Mouse (Mus musculus): ENCODE measurements around the gene Kcna5. TPM values are rescaled to one million over a fixed set of nuclear protein-coding genes. Genes with fewer than 3 reads are reported as not detected.

Kcna5 gene
- total and polyA plus RNA-seq, 2 experiments from 2014 or later, result 3.4 to 4.8 TPM

DNA sequence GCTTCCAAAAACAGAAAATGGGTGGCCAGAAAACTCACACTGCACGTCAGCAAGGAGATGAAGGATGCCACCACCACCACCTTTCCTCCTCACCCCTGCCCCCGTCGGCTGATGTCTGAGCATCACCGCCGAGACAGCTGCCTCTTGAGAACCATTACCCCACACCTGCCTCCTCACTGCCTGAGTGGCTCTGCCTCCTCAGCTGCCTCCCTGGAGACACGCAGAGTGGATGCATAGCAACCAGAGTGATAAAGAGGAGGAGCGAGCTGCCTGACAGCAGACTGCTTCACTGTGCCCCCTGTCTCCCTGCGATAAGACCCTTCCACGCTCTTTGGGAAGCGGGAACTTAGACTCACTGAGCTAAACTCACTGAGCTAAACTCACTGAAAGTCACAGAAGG lies 20.5 kb downstream of the Kcna5 start:
- WGBS, result 27% methylated on average over 10 of the region's 10 CpGs
- no peak for TF ChIP-seq CTCF (IDR thresholded peaks at IDR 0.05; ENCODE audit: low read depth)
- H3K27ac ChIP-seq, result no peak overlapping the region; the same call in 1 of the 2 replicates
- no peak overlapping the region for H3K9ac ChIP-seq (replicated peaks; ENCODE audit: low read length)
- no peaks in the 10 kb centered on the region for H3K4me1 ChIP-seq (ENCODE audit: insufficient read depth, low read length)
- H3K4me2 ChIP-seq (ENCODE audit: low read depth, low read length), result no peak overlapping the region
- no peak overlapping the region for H3K4me3 ChIP-seq (ENCODE audit: low read length)
- H3K9me3 ChIP-seq (ENCODE audit: low read length), result no peaks in the 10 kb centered on the region
- peak; percentile 81 for ATAC-seq
- peak; percentile 63 for DNase-seq (ENCODE audit: low spot score)
- no peaks in the 10 kb centered on the region for H3K36me3 ChIP-seq (ENCODE audit: insufficient read depth, low read length)
- H3K27me3 ChIP-seq (ENCODE audit: insufficient read depth, low read length), result no peaks in the 10 kb centered on the region

DNA sequence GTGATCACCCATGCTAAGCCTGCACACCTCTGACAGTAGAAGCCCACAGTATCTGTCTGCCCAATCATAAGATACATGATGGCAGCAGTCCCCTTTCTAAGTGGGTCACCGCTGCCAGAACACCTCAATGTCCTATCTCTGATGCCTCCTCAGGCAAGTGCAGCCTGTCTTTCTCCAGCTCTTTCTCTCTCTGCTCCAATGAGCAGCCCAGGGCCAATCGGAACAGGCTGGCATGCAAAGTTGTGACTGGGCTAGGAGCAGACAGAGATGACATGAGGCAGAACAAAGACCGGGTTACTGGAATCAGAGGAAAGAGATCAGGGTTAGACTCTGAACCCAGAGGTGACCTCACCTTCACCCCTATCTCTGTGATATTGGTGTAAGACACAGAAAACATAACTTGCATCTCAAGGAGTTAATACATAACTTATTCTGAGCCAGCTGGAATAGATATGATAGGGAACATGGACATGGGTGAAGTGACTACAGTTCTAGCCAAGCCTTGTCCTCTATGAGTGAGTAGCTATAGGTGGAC lies 21.4 kb downstream of the Kcna5 start:
- WGBS, result 76% methylated on average over 3 of the region's 3 CpGs
- TF ChIP-seq CTCF (IDR thresholded peaks at IDR 0.05; ENCODE audit: low read depth), result no peak
- no peaks in the 10 kb centered on the region for H3K27me3 ChIP-seq (ENCODE audit: insufficient read depth, low read length)
- H3K4me3 ChIP-seq (ENCODE audit: low read length), result no peak overlapping the region
- H3K4me2 ChIP-seq (ENCODE audit: low read depth, low read length), result no peak overlapping the region
- no peaks in the 10 kb centered on the region for H3K36me3 ChIP-seq (ENCODE audit: insufficient read depth, low read length)
- ATAC-seq, result 0 out of 2 replicates have a peak, but pooled peaks have one; percentile 43
- no peak for DNase-seq (ENCODE audit: low spot score)
- no peaks in the 10 kb centered on the region for H3K9me3 ChIP-seq (ENCODE audit: low read length)
- no peaks in the 10 kb centered on the region for H3K4me1 ChIP-seq (ENCODE audit: insufficient read depth, low read length)
- H3K9ac ChIP-seq (replicated peaks; ENCODE audit: low read length), result no peak overlapping the region
- no peak overlapping the region for H3K27ac ChIP-seq

DNA sequence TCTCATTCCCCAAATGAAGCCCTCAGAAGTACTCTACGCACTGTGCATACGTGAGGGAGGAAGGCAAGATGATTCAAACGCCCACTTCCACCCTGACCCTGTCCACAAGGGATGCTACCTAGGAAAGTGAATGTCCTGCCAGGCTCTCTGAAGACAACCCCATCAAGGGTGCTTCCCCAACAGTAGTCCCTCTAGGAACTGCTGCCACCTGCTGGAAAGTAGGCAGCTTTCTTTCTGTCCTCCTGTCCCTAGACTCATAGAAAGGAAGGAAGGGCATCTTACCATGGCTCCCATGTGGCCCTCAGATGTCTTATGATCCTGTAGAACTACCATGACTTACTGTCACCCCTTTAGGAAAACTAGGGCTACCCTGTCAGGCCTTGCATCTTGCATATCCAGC lies 22.1 kb downstream of the Kcna5 start:
- Histone ChIP-seq H3K27me3 (ENCODE audit: insufficient read depth, low read length) (no peaks in the 10 kb centered on the region), H3K9me3 (ENCODE audit: low read length) (no peaks in the 10 kb centered on the region), H3K9ac (replicated peaks; ENCODE audit: low read length) (no peak overlapping the region), H3K36me3 (ENCODE audit: insufficient read depth, low read length) (no peaks in the 10 kb centered on the region), H3K4me2 (ENCODE audit: low read depth, low read length) (no peak overlapping the region), H3K4me3 (ENCODE audit: low read length) (no peak overlapping the region), H3K27ac (no peak overlapping the region), H3K4me1 (ENCODE audit: insufficient read depth, low read length) (no peaks in the 10 kb centered on the region)
- no peak for ATAC-seq
- no peak for DNase-seq (ENCODE audit: low spot score)
- 0 out of 2 replicates have a peak, but pooled peaks have one; percentile 40 for TF ChIP-seq CTCF (IDR thresholded peaks at IDR 0.05; ENCODE audit: low read depth)
- whole genome bisulfite sequencing, result 84% methylated on average over 3 of the region's 3 CpGs

DNA sequence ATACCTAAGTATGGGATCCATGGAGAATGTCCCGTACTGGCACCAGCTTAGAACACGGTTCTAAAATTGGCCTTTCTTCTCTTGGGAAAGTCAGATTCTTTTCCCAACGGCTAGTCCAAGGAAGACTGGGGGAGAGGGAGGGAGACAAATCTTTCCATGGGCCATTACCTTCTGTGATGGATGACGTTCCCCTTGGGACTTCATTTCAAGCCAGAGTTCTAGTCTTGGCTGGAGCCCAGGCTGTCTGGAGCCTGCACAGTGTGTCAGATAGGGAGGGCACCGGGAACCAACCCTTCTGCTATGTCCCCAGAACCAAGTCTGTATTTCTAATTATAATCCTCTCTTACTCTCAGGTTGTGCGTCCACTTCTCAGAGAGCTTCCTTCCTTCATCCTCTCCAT lies 26.5 kb downstream of the Kcna5 start:
- DNase-seq (ENCODE audit: low spot score) (no peak), ATAC-seq (no peak)
- Histone ChIP-seq H3K27me3 (ENCODE audit: insufficient read depth, low read length) (no peaks in the 10 kb centered on the region), H3K4me1 (ENCODE audit: insufficient read depth, low read length) (no peaks in the 10 kb centered on the region), H3K9me3 (ENCODE audit: low read length) (no peaks in the 10 kb centered on the region), H3K36me3 (ENCODE audit: insufficient read depth, low read length) (no peaks in the 10 kb centered on the region), H3K4me2 (ENCODE audit: low read depth, low read length) (no peak overlapping the region), H3K9ac (replicated peaks; ENCODE audit: low read length) (no peak overlapping the region), H3K4me3 (ENCODE audit: low read length) (no peak overlapping the region), H3K27ac (no peak overlapping the region)
- TF ChIP-seq CTCF (IDR thresholded peaks at IDR 0.05; ENCODE audit: low read depth), result no peak
- 69% methylated on average over 6 of the region's 6 CpGs for WGBS

DNA sequence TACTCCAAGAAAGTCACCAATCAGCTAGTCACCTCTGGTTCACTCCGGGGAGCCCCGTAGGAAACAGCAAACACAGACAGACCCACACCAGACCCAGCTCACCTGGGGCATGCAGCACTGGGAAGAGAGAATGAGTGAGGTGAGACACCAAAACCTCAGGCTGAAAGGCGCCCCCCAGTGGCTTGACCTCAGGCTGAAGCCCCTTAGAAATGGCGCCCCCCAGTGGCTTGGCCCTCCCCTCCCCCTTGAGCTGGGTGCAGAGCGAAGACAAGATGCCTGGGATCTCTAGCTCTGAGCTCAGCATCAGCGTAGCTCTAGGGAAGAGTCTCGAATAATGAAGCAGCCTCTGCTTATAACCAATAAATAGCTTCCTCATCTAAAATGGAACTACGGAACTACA lies 31.3 kb downstream of the Kcna5 start:
- no peak overlapping the region for H3K4me2 ChIP-seq (ENCODE audit: low read depth, low read length)
- H3K4me3 ChIP-seq (ENCODE audit: low read length), result no peak overlapping the region
- ATAC-seq (no peak), DNase-seq (ENCODE audit: low spot score) (no peak)
- H3K36me3 ChIP-seq (ENCODE audit: insufficient read depth, low read length), result no peaks in the 10 kb centered on the region
- 77% methylated on average over 8 of the region's 8 CpGs for WGBS
- no peak overlapping the region for H3K9ac ChIP-seq (replicated peaks; ENCODE audit: low read length)
- H3K27ac ChIP-seq, result no peak overlapping the region
- peak; percentile 41 for TF ChIP-seq CTCF (IDR thresholded peaks at IDR 0.05; ENCODE audit: low read depth)
- H3K4me1 ChIP-seq (ENCODE audit: insufficient read depth, low read length), result no peaks in the 10 kb centered on the region
- H3K27me3 ChIP-seq (ENCODE audit: insufficient read depth, low read length), result no peaks in the 10 kb centered on the region
- no peaks in the 10 kb centered on the region for H3K9me3 ChIP-seq (ENCODE audit: low read length)

DNA sequence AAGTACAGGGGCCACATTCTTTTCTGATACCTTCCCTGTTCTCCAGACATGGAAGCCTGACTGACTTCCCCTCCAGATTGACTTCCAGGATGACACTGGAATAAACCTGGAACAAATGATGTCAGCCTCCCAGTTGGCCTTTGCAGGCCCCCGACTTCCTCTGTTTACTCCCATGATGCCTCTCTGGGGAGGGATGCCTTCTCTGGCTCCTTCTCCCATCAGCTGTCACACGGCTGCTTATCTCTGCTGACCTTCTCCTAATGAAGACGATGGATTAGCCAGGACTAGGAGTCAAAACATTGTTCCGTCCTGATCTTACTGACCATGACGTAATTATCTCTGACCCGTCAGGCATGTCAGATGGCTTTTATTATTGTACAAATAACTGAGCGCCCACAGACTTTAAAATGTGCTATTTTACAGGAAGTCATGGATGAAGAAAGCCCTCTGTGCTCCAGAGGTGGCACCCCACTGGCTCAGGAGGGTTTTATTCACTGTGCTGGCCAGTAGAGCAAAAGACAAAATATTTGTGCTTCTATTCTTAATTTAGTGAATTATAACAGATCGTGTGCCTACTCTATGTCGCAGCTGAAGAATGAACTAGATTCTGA lies 32.4 kb downstream of the Kcna5 start:
- WGBS, result 30% methylated on average over 9 of the region's 9 CpGs
- ATAC-seq (no peak), DNase-seq (ENCODE audit: low spot score) (no peak)
- Histone ChIP-seq H3K4me3 (ENCODE audit: low read length) (no peak overlapping the region), H3K9ac (replicated peaks; ENCODE audit: low read length) (no peak overlapping the region), H3K27me3 (ENCODE audit: insufficient read depth, low read length) (no peaks in the 10 kb centered on the region), H3K9me3 (ENCODE audit: low read length) (no peaks in the 10 kb centered on the region), H3K4me2 (ENCODE audit: low read depth, low read length) (no peak overlapping the region), H3K36me3 (ENCODE audit: insufficient read depth, low read length) (no peaks in the 10 kb centered on the region), H3K27ac (no peak overlapping the region), H3K4me1 (ENCODE audit: insufficient read depth, low read length) (no peaks in the 10 kb centered on the region)
- TF ChIP-seq CTCF (IDR thresholded peaks at IDR 0.05; ENCODE audit: low read depth), result no peak

DNA sequence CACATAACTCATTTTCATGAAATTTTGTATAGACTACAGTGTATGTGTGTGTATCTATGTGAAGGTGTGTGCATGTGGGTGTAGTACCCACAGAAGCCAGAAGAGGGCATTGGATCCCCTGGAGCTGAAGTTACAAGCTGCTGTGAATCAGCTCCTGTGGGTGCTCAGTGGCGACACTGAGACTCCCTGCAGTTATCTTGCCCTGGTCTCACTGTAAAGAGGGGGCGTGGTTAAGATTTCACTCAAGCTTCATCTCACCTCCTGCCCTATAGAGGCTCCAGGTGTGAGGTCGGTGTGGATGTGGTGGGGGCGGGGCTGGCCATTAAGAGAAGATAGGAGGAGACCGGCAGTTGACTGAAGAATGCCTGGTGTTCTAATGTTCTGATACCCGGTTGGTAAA lies 34.2 kb downstream of the Kcna5 start:
- no peaks in the 10 kb centered on the region for H3K27me3 ChIP-seq (ENCODE audit: insufficient read depth, low read length)
- TF ChIP-seq CTCF (IDR thresholded peaks at IDR 0.05; ENCODE audit: low read depth), result peak; percentile 43; the same call in 1 of the 2 replicates
- 89% methylated on average over 6 of the region's 6 CpGs for WGBS
- no peaks in the 10 kb centered on the region for H3K4me1 ChIP-seq (ENCODE audit: insufficient read depth, low read length)
- DNase-seq (ENCODE audit: low spot score) (no peak), ATAC-seq (no peak)
- no peaks in the 10 kb centered on the region for H3K36me3 ChIP-seq (ENCODE audit: insufficient read depth, low read length)
- no peak overlapping the region for H3K4me2 ChIP-seq (ENCODE audit: low read depth, low read length)
- H3K9ac ChIP-seq (replicated peaks; ENCODE audit: low read length), result no peak overlapping the region
- H3K9me3 ChIP-seq (ENCODE audit: low read length), result no peaks in the 10 kb centered on the region
- no peak overlapping the region for H3K27ac ChIP-seq
- no peak overlapping the region for H3K4me3 ChIP-seq (ENCODE audit: low read length)

Measured in hindbrain, postnatal 0 days (tissue).